Mouse (Mus musculus) T-cell, adult 2 months (primary cell): ENCODE measurements around the gene Fam177a.
"Not testable (repeated sequence)": the region's sequence is repeated elsewhere in the genome, so short reads cannot be mapped to it uniquely, and the experiment has no call there.

Experiments
- DNase-seq: peaks from one replicate; pipeline ENCODE4 v3.0.0; 2022; ENCODE audit warnings: low spot score

Fam177a gene

GRCm38 (mm10) chr12:55124242-55124641 is at the start of gene Fam177a:
Fam177a (plus strand) TSS chr12:55124469.
- not testable (repeated sequence) for DNase-seq

GRCm38 (mm10) chr12:55075296-55075695 is 49.0 kb upstream of the Fam177a start:
- DNase-seq, result no peak

- DNase-seq, result peak; percentile 6
Observed at GRCm38 (mm10) chr12:55078706-55079105, 45.6 kb upstream of the Fam177a start.

GRCm38 (mm10) chr12:55079726-55080600 is 44.3 kb upstream of the Fam177a start, which contains the start of the genes 2700097O09Rik and Srp54a:
2700097O09Rik (minus strand) TSS chr12:55080110.
Srp54a (plus strand) TSS chr12:55080262.
- DNase-seq, result peak; percentile 94

GRCm38 (mm10) chr12:55080601-55080942 is 43.7 kb upstream of the Fam177a start:
- DNase-seq, result not testable (repeated sequence)

GRCm38 (mm10) chr12:55092127-55092526 is 32.1 kb upstream of the Fam177a start:
- not testable (repeated sequence) for DNase-seq

- DNase-seq, result not testable (repeated sequence)
Observed at GRCm38 (mm10) chr12:55112616-55113015, 11.7 kb upstream of the Fam177a start.

- DNase-seq, result not testable (repeated sequence)
Observed at GRCm38 (mm10) chr12:55124731-55125130, 462 bp downstream of the Fam177a start.

GRCm38 (mm10) chr12:55135540-55135939 is 11.3 kb downstream of the Fam177a start:
- DNase-seq, result not testable (repeated sequence)

- DNase-seq, result not testable (repeated sequence)
Observed at GRCm38 (mm10) chr12:55137859-55138258, 13.6 kb downstream of the Fam177a start.

- not testable (repeated sequence) for DNase-seq
Observed at GRCm38 (mm10) chr12:55154559-55155448, 30.5 kb downstream of the Fam177a start, which contains the start of gene Srp54b. Srp54b (plus strand) TSS chr12:55155104.

- DNase-seq, result not testable (repeated sequence)
Observed at GRCm38 (mm10) chr12:55155449-55155783, 31.1 kb downstream of the Fam177a start.

GRCm38 (mm10) chr12:55167034-55167557 is 42.8 kb downstream of the Fam177a start:
- not testable (repeated sequence) for DNase-seq

GRCm38 (mm10) chr12:55187686-55188085 is 63.4 kb downstream of the Fam177a start:
- DNase-seq, result not testable (repeated sequence)

GRCm38 (mm10) chr12:55189127-55189526 is 64.9 kb downstream of the Fam177a start:
- DNase-seq, result not testable (repeated sequence)
